Mouse (Mus musculus) embryo, embryonic 10 days (tissue): Measurements from ENCODE around the gene Gm10320.

Source experiments
- DNase-seq: peaks from one replicate; pipeline ENCODE4 v3.0.0-alpha.2; 2015; ENCODE audit warnings: low spot score

Gm10320 gene

DNA sequence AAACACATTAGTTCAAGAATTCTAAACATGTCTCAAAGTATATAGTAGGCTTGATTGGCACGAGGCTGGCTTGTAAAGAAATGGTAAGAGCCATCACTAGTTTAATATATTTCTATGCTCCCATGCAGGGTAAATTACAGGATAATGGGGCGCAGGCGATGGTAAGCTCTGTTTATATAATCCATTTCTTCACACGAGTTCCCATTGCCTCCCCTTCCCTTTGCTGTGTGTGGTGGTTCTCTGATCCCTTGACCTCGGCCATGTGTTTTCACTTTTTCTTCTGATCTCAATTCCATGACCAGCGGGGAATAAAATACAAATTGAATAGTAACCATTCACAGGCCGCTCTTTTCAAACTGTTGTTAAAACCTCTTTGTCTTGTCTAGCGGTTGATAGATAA, 11.8 kb upstream of the Gm10320 start:
- DNase-seq, result peak; percentile 91

DNA sequence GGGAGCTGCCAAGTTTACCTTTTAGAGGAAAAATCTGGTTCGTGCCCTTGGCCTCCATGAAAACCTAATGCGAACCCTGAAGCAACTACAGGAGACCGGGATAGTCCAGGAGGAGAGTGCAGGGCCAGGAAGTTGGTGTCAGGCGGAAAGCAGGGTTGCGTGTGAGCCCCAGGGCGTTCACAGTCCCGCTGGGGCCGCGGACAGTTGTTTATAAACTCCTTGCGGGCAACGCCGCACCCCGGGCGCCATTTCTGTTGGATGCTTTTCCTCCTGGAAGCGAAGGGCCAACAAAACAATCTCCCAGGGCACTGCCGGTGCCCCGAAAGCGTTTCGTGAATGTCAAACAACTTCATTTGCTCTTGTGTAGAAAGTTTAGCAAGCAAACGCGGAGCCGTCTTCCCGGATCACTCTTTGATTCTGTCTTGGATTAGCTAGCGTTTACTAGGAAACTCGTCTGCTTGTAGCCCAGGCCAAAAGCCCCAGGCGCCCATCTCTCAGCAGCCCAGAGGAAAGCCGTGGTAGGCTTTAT, 11.1 kb upstream of the Gm10320 start:
- DNase-seq, result peak; percentile 55

GRCm38 (mm10) chr13:98502236-98502812, 10.5 kb upstream of the Gm10320 start:
- no peak for DNase-seq

- DNase-seq, result no peak
Observed at GRCm38 (mm10) chr13:98501321-98501720, 9.5 kb upstream of the Gm10320 start.

- DNase-seq, result no peak
Observed at GRCm38 (mm10) chr13:98500471-98501125, 8.8 kb upstream of the Gm10320 start.

- DNase-seq, result no peak
Observed at GRCm38 (mm10) chr13:98498561-98498960, 6.8 kb upstream of the Gm10320 start.

DNA sequence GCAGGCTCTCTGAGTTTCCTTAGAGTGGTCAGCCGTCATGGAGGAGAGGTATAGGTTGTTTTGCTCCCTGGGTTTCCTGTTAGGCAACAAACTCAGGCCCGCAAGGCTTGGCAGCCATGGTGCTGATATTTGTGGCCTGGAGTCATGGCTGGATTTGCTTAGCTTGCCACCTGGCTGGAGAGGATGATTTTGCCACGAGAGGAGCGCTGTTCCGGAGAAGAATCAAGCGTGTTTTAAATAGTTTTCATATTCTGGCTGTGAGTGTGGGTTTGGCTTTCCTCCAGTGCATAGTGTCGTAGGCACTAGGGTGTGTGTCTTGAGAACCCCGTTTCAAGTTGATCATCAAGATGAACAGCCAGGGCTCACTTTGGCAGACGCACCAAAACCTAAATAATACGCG, 6.3 kb upstream of the Gm10320 start:
- no peak for DNase-seq

GRCm38 (mm10) chr13:98496917-98497870, 5.4 kb upstream of the Gm10320 start:
- peak; percentile 66 for DNase-seq

DNA sequence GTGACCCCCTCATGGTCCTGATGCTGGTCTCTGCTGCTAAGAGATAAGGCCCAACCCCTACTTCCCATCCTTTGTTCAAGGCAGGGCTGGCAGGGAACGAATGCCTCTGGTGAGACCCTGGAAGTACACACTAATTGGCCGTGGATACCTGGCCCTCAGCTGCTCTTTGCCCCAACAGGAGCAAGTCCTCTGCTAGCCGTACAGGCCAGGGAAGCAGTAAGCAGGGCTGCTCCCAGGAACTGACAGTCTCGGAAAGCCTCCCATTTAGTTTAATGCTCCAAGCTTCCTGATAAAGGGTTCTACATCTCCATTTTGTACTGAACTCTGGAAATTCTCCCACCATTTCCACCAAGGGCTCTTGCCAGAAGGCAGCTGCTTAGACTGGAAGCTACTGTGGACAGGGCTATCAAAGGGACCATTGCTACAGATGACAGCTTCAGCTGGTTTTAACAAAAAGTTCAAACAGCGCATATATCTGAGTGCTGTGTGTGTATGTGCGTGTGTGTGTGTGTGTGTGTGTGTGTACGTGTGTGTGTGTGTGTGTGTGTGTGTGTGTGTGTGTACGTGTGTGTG, 2.8 kb upstream of the Gm10320 start:
- no peak for DNase-seq

DNA sequence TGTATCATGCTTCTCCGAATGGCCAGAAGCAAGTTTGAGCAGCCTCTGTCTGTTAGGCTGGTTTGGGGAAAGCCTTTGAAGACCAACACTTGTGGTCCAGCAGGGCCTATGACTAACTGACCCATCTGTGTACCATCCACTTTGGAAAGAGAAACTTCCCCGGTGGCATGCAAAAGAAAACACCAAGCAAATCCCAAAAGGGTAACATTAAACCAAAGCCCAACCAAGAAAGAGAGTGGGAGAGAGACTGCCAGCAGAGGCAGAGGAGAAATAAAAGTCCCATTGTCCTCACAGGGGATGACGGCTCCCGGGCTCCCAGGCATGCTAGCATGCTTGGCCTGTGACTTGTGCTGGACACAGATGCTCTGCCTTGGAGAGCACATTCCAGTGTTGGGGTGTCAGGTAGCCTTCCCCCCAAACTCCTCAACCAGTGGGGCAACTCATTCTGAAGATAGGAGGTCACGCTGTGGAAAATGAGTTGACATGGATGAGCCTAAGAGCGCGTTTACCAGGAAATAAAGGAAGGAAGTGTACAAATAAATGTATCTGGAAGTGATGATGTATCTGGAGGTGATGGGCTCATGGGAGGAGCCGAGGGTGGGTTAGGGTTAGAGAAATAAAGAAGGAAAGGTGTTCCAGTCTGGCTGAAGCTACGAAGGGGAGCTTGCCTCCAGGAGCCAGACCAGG, 911 bp upstream of the Gm10320 start:
- peak; percentile 67 for DNase-seq

DNA sequence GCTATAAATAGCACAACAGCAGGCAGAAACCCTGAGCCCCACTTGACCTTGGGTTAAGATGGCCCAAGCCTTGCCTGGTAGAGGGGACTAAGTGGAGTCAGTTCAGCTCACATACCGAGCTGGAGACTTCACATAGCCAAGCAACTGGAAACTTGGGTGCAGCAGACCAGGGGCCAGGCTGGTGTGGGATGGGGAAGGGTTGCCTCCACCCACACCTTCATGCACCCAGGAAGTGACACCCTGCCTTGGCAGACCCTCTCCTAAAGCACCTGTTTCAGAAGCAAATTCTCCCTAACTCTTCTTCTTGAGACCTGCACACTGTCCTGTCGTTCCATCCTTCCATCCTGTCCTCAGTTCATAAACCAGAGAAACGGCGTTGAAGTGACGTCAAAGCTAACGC, 5.1 kb downstream of the Gm10320 start:
- no peak for DNase-seq

DNA sequence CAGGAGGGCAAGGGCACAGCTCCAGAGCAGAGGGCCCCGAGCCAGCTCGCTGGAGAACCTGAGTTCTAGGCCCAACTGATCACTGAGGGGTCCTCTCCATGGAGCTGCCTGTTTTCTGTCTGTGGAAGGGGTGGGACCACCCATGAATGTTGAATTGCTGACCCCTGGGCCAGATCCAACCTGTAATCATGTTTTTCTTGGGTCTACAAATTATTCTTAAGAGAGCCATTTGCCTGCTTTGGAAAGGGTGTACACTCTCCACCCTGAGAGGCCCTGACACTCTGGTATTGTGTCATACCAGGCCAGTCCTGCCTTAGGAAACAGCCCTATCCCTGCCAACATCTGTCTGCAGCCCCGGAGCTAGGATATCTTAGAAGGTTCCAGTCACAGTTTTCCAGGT, 5.6 kb downstream of the Gm10320 start:
- DNase-seq, result no peak

DNA sequence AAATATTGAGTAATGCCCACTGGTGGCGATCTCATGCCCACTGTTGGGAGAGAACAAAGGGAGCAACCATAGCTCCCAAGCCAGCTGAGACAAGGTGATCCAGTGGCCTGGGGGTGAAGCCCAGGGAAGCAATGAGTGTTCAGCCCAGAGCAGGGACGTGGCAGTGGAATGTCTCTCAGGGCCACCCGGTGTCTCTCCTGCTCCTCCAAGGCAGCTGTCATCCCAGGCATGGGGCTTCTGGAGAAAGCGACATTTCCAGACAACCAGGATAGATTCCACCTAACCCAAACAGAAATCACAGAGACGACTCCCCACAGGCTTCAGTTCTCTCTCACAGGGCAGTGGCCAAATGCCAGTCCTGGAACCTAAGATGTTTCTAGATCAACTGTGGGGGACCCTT, 6.4 kb downstream of the Gm10320 start:
- no peak for DNase-seq

DNA sequence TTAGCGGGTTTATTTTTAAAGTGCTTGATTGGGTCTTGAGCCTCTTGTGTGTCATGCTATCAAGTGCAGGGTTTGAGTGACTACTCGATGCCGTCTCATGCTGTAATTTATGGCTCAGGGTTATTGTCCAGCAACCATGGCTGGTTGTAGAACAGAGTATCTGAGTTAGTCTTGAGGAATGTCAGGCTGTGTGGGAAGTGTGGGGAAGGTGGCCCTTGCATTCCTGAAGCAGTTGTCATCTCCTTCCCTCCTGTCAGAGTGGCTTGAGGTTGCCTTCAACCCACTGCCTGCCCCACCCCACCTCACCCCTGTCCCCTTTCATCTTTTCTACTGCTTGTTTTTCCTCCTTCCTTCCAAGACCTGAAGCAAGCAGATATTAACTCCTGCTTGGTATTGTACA, 13.8 kb downstream of the Gm10320 start:
- no peak for DNase-seq

- no peak for DNase-seq
Observed at GRCm38 (mm10) chr13:98476839-98477495, 14.8 kb downstream of the Gm10320 start.

DNA sequence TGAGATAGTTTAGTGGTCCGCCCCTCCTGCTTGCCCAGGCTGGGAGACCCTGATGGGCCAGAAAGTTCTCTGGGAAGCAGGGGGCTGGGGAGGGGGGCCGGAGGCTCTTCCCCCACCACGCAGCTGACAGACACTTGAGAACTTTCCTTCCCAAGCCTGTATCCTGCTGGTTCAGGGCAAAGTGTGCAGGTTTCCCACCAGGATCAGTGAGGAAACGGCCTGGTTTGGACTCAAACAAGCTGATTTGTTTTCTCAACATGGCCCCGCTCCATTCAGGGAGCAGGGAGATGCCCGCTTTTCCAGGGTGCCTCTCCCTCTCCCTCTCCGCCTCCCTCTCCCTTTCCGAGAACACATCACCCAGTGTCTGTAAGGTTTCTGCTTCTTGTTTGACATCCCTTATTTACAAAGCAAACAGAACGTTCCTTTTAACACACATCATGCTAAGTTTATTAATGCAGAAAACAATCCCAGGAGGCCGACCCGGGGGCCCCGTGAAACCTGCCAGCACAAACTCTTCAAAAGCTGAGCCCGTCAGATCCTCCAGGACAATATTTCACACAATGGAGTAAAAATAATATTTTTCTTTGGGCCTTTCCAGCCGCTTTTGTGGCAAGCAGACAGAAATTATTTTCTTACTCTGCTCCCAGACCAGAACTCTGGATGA, 15.5 kb downstream of the Gm10320 start:
- peak; percentile 60 for DNase-seq

- no peak for DNase-seq
Observed at GRCm38 (mm10) chr13:98475681-98476080, 16.1 kb downstream of the Gm10320 start.

DNA sequence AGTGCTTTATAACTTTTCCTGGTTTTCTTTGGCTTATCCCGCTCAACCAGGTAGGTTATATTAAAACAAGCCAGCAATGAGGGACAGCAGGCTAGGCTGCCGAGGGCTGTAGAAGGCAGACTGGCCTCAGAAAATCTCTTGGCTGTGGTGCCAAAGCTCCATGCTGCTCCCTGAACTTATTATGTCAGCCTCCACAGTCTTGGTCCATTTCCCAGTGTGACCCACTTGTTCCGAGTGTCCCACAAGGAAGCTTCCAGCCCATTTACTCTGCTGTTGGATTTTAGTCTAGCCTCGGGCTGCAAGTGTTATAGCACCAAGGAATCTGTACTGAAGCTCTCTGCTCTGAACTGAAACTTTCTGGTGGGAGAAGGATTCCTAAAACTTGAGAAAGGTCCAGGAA, 18.8 kb downstream of the Gm10320 start:
- no peak for DNase-seq

DNA sequence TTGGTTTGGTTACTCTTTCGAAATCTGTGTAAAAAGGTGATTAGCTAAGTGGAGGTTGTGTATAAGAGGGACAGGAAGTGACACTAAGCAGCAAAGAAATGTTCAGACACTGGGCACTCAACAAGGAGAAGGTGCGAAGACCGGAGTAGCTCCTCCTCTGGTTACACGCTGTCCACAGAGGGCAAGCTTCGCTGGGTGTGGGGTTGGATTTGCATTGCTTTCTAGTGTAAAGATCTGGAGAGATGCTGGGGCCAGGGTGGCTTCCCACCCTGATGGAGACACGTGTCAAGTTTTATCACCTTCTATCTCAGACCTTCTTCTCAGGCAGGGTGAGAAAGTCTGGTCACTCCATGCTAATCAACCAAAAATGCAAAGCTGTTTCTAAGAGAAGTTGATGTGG, 20.0 kb downstream of the Gm10320 start:
- no peak for DNase-seq

- no peak for DNase-seq
Observed at GRCm38 (mm10) chr13:98470321-98470720, 21.5 kb downstream of the Gm10320 start.

GRCm38 (mm10) chr13:98469916-98470315, 21.9 kb downstream of the Gm10320 start:
- DNase-seq, result no peak
